Mouse (Mus musculus) liver, embryonic 14.5 days (tissue): ENCODE results near the gene Bcl11a. TPM values are rescaled to one million over a fixed set of nuclear protein-coding genes. Genes with fewer than 3 reads are reported as not detected.

Experiments
- ATAC-seq: fragments of 200-750 bp; cut with Nextera tagmentation; 2 replicates; pipeline ENCODE4 v1.8.0; 2017; ENCODE audit warnings: moderate number of reproducible peaks, mild to moderate bottlenecking, moderate library complexity; ENCODE audit not compliant: insufficient read depth
- DNase-seq, 3 experiments: peaks; one replicate each; pipeline ENCODE4 v3.0.0-alpha.2; 2012 to 2013; ENCODE audit warnings: low read depth in 3 of 3, low spot score in 3 of 3
- H3K27ac ChIP-seq: fragments of 300-500 bp; sonication (generic); 2 replicates; pipeline ENCODE4 v1.5.1; 2014; ENCODE audit warnings: moderate library complexity, mild to moderate bottlenecking, control low read depth, inconsistent platforms
- H3K27me3 ChIP-seq: fragments of 300-500 bp; sonication (generic); 2 replicates; pipeline ENCODE4 v1.6.1; 2014; ENCODE audit warnings: mild to moderate bottlenecking, low read length, moderate library complexity; ENCODE audit not compliant: control insufficient read depth, insufficient read depth
- H3K36me3 ChIP-seq: fragments of 300-500 bp; sonication (generic); replicated peaks from 2 replicates; pipeline ENCODE4 v1.6.1; 2014; ENCODE audit warnings: low read depth; ENCODE audit not compliant: control insufficient read depth, insufficient read depth
- H3K4me1 ChIP-seq, 2 experiments: fragments of 200-500 bp in 1 of 2; fragments of 300-500 bp in 1 of 2; sonication (generic) in 1 of 2; replicated peaks; 2 replicates each; pipeline ENCODE4 v1.6.1; 2012 to 2014; ENCODE audit warnings: antibody characterized with exemption in 1 of 2, inconsistent platforms in 1 of 2, low read length in 1 of 2; ENCODE audit not compliant: control insufficient read depth in 2 of 2, insufficient read depth in 2 of 2
- H3K4me2 ChIP-seq: fragments of 300-500 bp; sonication (generic); 2 replicates; pipeline ENCODE4 v1.6.1; 2014; ENCODE audit warnings: low read depth, mild to moderate bottlenecking, control low read depth, moderate library complexity
- H3K4me3 ChIP-seq, 2 experiments: fragments of 200-500 bp in 1 of 2; fragments of 300-500 bp in 1 of 2; sonication (generic) in 1 of 2; 2 replicates each; pipeline ENCODE4 v1.5.1; 2012 to 2014; ENCODE audit warnings: low read depth in 2 of 2, low read length in 2 of 2, mild to moderate bottlenecking in 2 of 2, control low read depth in 1 of 2, inconsistent platforms in 1 of 2, moderate library complexity in 1 of 2; ENCODE audit not compliant: insufficient read depth in 1 of 2
- H3K9ac ChIP-seq: fragments of 300-500 bp; sonication (generic); replicated peaks from 2 replicates; pipeline ENCODE4 v1.6.1; 2014; ENCODE audit warnings: mild to moderate bottlenecking, control low read depth, moderate library complexity
- H3K9me3 ChIP-seq: fragments of 300-500 bp; sonication (generic); 2 replicates; pipeline ENCODE4 v1.6.1; 2016; ENCODE audit warnings: low read length, mixed read lengths; ENCODE audit not compliant: control insufficient read depth
- CTCF ChIP-seq: IDR thresholded peaks from 2 replicates; pipeline ENCODE4 v1.5.1; 2016; ENCODE audit warnings: antibody characterized with exemption, low read depth, control low read depth
- EP300 ChIP-seq: IDR thresholded peaks from 2 replicates; pipeline ENCODE4 v1.6.1; 2016; ENCODE audit warnings: antibody characterized with exemption, low read depth
- WGBS: fragments of 180-500 bp; shearing (Covaris S2); extraction: QIAGEN DNeasy Blood & Tissue Kit; methylation state at CpG from one replicate; pipeline ENCODE4 v1.1.7; 2014; ENCODE audit not compliant: insufficient replicate concordance; 5-methylcytosine and 5-hydroxymethylcytosine counted together
- polyA plus RNA-seq, 2 experiments: library from polyadenylated mRNA; depleted of rRNA in 1 of 2; stranded (reverse) in 1 of 2; unstranded in 1 of 2; fragments of >200 nt; fragmentation: Nextera tagmentation in 1 of 2; extraction: Ambion mirVana in 1 of 2; gene quantifications; 2 replicates each; pipeline versions ENCODE4 v1.2.1 to v1.2.3; 2012 to 2014

Gene Bcl11a
- polyA plus RNA-seq, 2 experiments = 13.0 to 29.4 TPM

GRCm38 (mm10) chr11:24159656-24160055, 81.8 kb downstream of the Bcl11a start:
- TF ChIP-seq EP300 = no peak
- no peak for TF ChIP-seq CTCF
- 68% methylated on average over 2 of the region's 2 CpGs for WGBS
- no peak overlapping the region for H3K4me3 ChIP-seq
- DNase-seq (no peak), ATAC-seq (no peak)
- H3K4me1 ChIP-seq = peaks cover 0 to 7% of the 10 kb centered on the region in 2 experiments; a peak in 2 of 4 replicates
- H3K27me3 ChIP-seq = no peaks in the 10 kb centered on the region
- H3K9me3 ChIP-seq = no peaks in the 10 kb centered on the region
- no peak overlapping the region for H3K4me2 ChIP-seq
- H3K9ac ChIP-seq = no peak overlapping the region
- H3K27ac ChIP-seq = no peak overlapping the region
- peaks cover 21% of the 10 kb centered on the region for H3K36me3 ChIP-seq

DNA sequence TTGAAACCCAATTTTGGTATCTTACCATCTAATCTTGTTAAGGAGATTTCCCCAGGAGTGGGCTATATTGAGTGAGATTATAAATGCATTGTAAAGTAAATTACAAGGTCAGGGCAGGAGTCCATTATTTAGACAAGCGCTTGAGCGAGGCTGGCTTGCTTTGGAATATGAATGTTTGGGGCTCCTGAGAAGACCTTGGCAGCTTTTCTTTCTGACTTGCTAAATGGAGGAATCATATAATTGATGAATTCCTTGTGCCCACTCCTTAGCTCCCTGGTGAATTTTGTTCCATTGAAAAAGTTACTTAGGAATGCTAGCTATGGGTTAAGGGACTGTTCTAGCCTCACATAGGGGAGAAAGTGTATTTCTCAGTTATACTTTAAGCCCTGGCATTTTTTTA, 83.6 kb downstream of the Bcl11a start:
- WGBS = 88% methylated on average over 2 of the region's 2 CpGs
- Histone ChIP-seq H3K9me3 (no peaks in the 10 kb centered on the region), H3K4me2 (no peak overlapping the region), H3K27me3 (no peaks in the 10 kb centered on the region), H3K4me1 (peaks cover 0 to 7% of the 10 kb centered on the region in 2 experiments; a peak in 2 of 4 replicates), H3K27ac (no peak overlapping the region), H3K36me3 (peaks cover 31% of the 10 kb centered on the region), H3K4me3 (no peak overlapping the region), H3K9ac (no peak overlapping the region)
- DNase-seq (no peak), ATAC-seq (no peak)
- TF ChIP-seq CTCF = no peak
- no peak for TF ChIP-seq EP300

DNA sequence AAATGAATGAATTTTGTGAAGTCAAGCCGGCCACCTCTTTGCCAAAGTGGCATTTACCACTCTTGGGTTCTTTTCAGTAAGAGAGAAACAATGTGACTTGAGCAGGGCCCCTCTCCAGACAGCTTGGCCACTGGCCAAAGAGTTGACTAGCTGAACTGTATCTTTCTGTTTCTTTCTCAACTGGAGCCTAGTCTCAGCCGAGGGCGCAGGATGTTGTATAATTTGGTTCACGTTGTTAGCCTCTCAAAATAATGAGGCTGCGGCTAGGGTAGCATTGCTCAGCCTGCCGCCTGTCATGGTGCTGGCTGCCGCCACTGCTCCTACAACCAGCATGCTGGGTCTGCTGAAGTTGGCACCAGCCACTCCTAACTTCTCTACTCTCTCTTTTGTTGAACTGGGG, 84.2 kb downstream of the Bcl11a start:
- Histone ChIP-seq H3K27ac (no peak overlapping the region), H3K36me3 (peaks cover 31% of the 10 kb centered on the region), H3K4me3 (no peak overlapping the region), H3K27me3 (no peaks in the 10 kb centered on the region), H3K9ac (no peak overlapping the region), H3K4me2 (no peak overlapping the region), H3K9me3 (no peaks in the 10 kb centered on the region), H3K4me1 (peaks cover 0 to 6% of the 10 kb centered on the region in 2 experiments; a peak in 2 of 4 replicates)
- ATAC-seq (no peak), DNase-seq (no peak)
- TF ChIP-seq CTCF (no peak), EP300 (no peak)
- 84% methylated on average over 7 of the region's 7 CpGs for WGBS

- TF ChIP-seq EP300 (no peak), CTCF (no peak)
- Histone ChIP-seq H3K36me3 (peaks cover 31% of the 10 kb centered on the region), H3K4me1 (no peaks in the 10 kb centered on the region; a peak in 1 of 4 replicates), H3K9me3 (no peaks in the 10 kb centered on the region), H3K27me3 (no peaks in the 10 kb centered on the region), H3K27ac (no peak overlapping the region), H3K4me3 (no peak overlapping the region), H3K9ac (no peak overlapping the region), H3K4me2 (no peak overlapping the region)
- no peak for DNase-seq
- WGBS = 90% methylated on average over 8 of the region's 8 CpGs
- no peak for ATAC-seq
These were observed 85.2 kb downstream of the Bcl11a start for GRCm38 (mm10) chr11:24163072-24163471.

GRCm38 (mm10) chr11:24164065-24164464, 86.2 kb downstream of the Bcl11a start:
- no peak overlapping the region for H3K4me2 ChIP-seq
- TF ChIP-seq EP300 = no peak
- TF ChIP-seq CTCF = no peak
- ATAC-seq = no peak

More at GRCm38 (mm10) chr11:24164065-24164464, 86.2 kb downstream of the Bcl11a start:
- Histone ChIP-seq H3K4me1 (no peaks in the 10 kb centered on the region), H3K9ac (no peak overlapping the region), H3K9me3 (no peaks in the 10 kb centered on the region), H3K27me3 (no peaks in the 10 kb centered on the region), H3K36me3 (peaks cover 31% of the 10 kb centered on the region), H3K27ac (no peak overlapping the region), H3K4me3 (no peak overlapping the region)
- no peak for DNase-seq
- WGBS = 89% methylated on average over 26 of the region's 26 CpGs
